Mouse (Mus musculus): ENCODE measurements around the gene Snap47.
"Not testable (repeated sequence)": the region's sequence is repeated elsewhere in the genome, so short reads cannot be mapped to it uniquely, and the experiment has no call there.

Snap47 gene

DNA sequence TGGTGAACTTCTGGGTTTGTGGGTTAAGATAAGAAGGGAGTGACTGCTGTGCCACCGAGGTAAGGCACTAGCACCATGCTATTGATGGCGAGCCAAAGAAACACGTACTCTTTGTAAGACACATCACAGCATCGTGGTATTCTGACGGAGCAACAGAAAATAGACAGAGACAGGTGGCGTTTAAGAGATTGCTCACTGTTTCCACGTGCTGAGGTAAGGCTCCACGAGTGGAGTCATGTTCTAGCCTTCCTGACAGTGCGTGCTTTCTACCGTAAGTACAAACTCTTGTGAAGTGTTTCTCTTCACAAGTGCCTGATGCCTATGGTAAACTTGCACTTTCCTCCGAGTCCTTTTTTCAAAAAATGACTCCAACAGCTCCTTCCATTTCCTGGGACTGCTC is 81.1 kb downstream of the Snap47 start:
- no peak for DNase-seq (ENCODE audit: low read depth, low spot score)

DNA sequence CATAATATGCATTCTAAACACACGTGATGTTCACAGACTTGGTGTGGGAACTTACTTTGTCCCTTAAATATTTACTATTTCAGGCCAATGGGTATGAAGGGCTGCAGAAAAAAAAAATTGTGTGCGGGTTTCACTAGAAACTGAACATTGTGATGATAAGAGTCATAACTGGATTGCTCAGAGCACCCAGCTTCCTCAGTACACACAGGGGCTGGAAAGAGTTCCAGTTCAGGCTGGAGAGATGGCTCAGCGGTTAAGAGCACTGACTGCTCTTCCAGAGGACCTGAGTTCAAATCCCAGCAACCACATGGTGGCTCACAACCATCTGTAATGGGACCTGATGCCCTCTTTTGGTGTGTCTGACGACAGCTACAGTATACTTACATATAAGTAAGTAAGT is 83.0 kb downstream of the Snap47 start:
- DNase-seq (ENCODE audit: low read depth, low spot score), result not testable (repeated sequence)

DNA sequence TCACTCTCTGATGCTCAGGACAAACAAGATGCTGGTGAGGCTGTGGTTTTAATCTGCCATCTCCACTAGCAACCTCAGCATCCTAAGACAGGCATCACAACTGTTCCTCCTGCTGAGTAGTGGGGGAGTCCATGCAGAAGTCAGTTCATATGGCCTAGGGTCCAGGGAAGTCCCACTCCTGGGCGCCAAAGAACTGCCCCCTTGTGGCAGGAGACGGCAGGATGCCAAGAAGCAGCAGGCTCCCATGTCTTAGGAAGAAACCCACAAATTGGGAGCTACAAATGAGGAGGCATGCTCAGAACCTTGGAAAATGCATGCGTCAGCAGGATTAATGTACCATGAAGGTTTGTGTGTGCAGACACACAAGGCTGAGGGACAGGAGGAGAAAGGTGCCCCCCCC is 84.4 kb downstream of the Snap47 start:
- DNase-seq (ENCODE audit: low read depth, low spot score), result no peak

DNA sequence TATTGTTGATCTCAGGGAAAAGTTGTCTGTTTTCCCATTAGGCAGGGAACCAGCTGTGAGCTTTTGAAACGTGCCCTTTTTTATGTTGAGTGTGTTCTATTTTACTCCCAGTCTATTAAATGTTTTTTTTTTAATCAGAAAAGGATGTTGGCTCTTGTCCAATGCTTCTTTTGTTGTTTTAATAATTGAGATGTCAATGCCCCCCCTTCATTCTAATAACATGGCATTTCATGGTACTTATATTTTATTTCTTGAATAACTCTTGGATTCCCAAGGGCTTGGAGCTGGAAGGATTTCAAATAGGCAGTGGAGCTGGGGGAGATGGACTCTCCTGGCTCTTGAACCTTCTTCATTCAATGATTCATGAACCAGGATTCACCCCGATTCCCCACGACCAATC is 85.0 kb downstream of the Snap47 start:
- no peak for DNase-seq (ENCODE audit: low read depth, low spot score)

DNA sequence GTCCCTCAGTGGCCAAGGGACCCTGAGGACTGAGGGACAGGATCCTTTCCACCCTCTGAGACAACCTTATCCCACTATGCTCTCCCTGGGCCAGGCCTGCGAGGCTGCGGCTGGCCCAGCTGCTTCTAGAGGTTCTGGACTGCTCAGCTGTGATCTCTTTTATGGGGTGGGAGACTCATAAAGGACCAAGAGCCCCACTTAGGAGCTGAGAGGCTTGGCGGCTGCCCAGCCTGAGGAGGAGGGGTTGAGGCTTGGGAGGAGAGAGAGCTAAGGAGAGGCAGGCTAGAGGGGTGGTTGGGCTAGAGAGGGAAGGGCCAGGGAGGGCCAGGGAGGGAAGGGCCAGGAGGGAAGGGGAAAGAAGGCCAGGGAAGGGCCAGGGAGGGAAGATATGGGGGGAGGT is 86.6 kb downstream of the Snap47 start:
- no peak for DNase-seq (ENCODE audit: low read depth, low spot score)

DNA sequence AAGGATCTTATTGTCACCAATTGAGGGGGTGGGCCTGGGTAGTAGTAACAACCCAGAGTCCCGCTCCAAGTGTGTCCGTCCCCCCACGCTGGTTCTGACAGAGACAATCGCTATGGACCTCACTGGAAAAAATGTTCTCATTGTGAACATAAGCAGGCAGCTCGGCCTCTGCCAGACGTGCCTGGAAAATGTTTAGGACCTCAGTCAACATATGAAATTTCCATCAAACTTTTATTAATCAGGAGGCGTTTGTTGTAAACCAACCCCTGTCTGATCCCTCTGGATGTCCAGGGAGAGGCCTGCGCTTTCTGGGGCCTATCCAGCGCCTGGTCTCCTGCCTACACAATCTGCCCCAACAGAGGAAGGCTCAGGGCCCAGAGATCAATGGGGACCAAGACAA is 87.0 kb downstream of the Snap47 start:
- no peak for DNase-seq (ENCODE audit: low read depth, low spot score)

DNA sequence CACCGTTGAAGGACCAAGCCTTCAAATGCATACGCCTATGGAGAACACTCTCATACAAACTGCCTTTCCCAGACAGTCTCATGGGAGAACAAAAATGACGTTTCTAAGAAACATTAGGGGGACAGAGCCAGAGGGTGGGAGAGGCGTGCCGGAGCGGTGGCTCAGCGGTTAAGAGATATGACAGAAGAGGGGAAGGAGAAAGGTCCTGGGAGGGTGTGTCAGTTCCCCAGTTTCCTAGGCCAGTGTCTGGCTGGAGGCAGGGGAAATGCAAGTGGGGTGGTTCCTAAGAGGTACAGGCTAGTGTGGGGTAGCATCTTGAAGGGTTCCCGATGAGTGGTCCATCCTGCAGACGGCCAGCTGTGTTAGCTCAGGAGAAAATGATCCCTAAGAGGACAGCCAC is 89.7 kb downstream of the Snap47 start:
- DNase-seq (ENCODE audit: low read depth, low spot score), result no peak

All from forelimb bud, embryonic 11.5 days (tissue).